Mouse (Mus musculus) liver, postnatal 0 days (tissue): Measurements from ENCODE around the gene Prr5l. TPM values are rescaled to one million over a fixed set of nuclear protein-coding genes. Genes with fewer than 3 reads are reported as not detected.

ENCODE experiments used
- ATAC-seq: fragments of 200-750 bp; cut with Nextera tagmentation; 2 replicates; pipeline ENCODE4 v1.8.0; 2017; ENCODE audit warnings: mild to moderate bottlenecking, moderate library complexity
- DNase-seq: peaks from one replicate; pipeline ENCODE4 v3.0.0-alpha.2; 2016
- H3K27ac ChIP-seq: fragments of 300-500 bp; sonication (generic); 2 replicates; pipeline ENCODE4 v1.5.1; 2014; ENCODE audit warnings: antibody characterized with exemption, moderate library complexity, mild to moderate bottlenecking, low read depth
- H3K27me3 ChIP-seq: fragments of 300-500 bp; sonication (generic); 2 replicates; pipeline ENCODE4 v1.6.1; 2014; ENCODE audit warnings: low read length, control low read depth, mixed read lengths; ENCODE audit not compliant: insufficient read depth
- H3K36me3 ChIP-seq: fragments of 300-500 bp; sonication (generic); replicated peaks from 2 replicates; pipeline ENCODE4 v1.6.1; 2014; ENCODE audit warnings: mild to moderate bottlenecking, control low read depth, low read length, moderate library complexity, mixed read lengths; ENCODE audit not compliant: insufficient read depth
- H3K4me1 ChIP-seq: fragments of 300-500 bp; sonication (generic); 2 replicates; pipeline ENCODE4 v1.6.1; 2014; ENCODE audit warnings: antibody characterized with exemption, mild to moderate bottlenecking, control low read depth; ENCODE audit not compliant: insufficient read depth
- H3K4me2 ChIP-seq: fragments of 300-500 bp; sonication (generic); 2 replicates; pipeline ENCODE4 v1.6.1; 2014; ENCODE audit warnings: low read depth, mild to moderate bottlenecking, low read length, moderate library complexity, mixed read lengths
- H3K4me3 ChIP-seq: fragments of 300-500 bp; sonication (generic); 2 replicates; pipeline ENCODE4 v1.5.1; 2014; ENCODE audit warnings: low read depth, low read length
- H3K9ac ChIP-seq: fragments of 300-500 bp; sonication (generic); replicated peaks from 2 replicates; pipeline ENCODE4 v1.6.1; 2014; ENCODE audit warnings: mild to moderate bottlenecking, moderate library complexity
- H3K9me3 ChIP-seq: fragments of 300-500 bp; sonication (generic); 2 replicates; pipeline ENCODE4 v1.6.1; 2016; ENCODE audit warnings: mild to moderate bottlenecking, control low read depth, low read length, mixed read lengths
- CTCF ChIP-seq: sonication (generic); IDR thresholded peaks from 2 replicates; pipeline ENCODE4 v1.5.1; 2016; ENCODE audit warnings: antibody characterized with exemption, low read depth
- EP300 ChIP-seq: IDR thresholded peaks from 2 replicates; pipeline ENCODE4 v1.6.1; 2016; ENCODE audit warnings: antibody characterized with exemption, low read depth, mild to moderate bottlenecking
- WGBS: fragments of 180-500 bp; shearing (Covaris S2); extraction: QIAGEN DNeasy Blood & Tissue Kit; methylation state at CpG from one replicate; pipeline ENCODE4 v1.1.7; 2014; ENCODE audit not compliant: insufficient replicate concordance; 5-methylcytosine and 5-hydroxymethylcytosine counted together
- polyA plus RNA-seq: library from polyadenylated mRNA; unstranded; fragments of >200 nt; fragmentation: Nextera tagmentation; extraction: Ambion mirVana; gene quantifications from 2 replicates; pipeline ENCODE4 v1.2.1, GENCODE M21; 2015

Gene Prr5l
- polyA plus RNA-seq, 1 experiment from 2014 or later, result 4.0 TPM

DNA sequence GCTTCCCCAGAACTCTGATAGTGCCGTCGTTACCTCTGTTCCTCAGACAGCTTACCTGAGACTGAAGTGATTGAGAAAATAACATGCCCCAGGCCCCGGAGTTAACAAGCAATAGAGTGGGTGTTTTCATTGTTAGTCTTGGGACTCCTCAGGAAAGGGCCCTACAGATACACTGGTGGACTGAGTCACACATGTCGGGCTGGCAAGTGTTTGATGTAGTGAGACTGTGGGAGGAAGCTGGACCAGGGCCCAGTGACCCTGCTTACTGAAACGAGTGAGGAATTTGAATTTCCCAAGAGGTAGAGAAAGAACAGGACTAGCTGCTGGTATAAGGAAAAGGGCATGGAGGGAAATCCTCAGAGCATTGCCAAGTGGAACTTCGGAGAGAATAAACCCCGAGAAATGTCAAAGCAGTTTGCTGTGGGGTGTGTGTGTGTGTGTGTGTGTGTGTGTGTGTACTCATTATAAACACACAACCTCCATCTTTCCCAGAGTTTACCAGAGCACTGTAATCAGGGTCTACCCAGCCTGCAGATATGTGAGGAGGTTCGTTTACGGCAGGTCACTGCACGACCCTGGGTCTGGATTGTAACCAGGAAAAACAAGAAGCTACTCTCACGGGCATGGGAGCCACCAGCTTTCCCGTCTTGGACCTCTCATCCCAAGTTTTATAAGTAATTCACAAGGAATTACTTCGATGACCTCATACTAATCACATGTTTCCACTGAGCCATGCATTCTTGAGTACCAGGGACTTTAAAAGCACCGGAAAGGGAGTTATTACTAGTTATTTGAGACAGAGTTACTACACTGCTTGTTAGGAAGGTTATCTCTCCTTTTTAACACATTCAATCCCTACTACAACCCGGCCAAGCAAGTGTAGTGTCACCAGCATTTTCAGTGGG lies 20.4 kb downstream of the Prr5l start:
- Histone ChIP-seq H3K36me3 (no peaks in the 10 kb centered on the region), H3K9me3 (no peaks in the 10 kb centered on the region), H3K4me2 (no peak overlapping the region), H3K27ac (no peak overlapping the region), H3K27me3 (no peaks in the 10 kb centered on the region), H3K4me1 (peaks cover 2% of the 10 kb centered on the region; the same call in 1 of the 2 replicates), H3K9ac (no peak overlapping the region), H3K4me3 (no peak overlapping the region)
- 64% methylated on average over 15 of the region's 15 CpGs for WGBS
- ATAC-seq, result no peak
- no peak for DNase-seq
- TF ChIP-seq CTCF (no peak), EP300 (no peak)

DNA sequence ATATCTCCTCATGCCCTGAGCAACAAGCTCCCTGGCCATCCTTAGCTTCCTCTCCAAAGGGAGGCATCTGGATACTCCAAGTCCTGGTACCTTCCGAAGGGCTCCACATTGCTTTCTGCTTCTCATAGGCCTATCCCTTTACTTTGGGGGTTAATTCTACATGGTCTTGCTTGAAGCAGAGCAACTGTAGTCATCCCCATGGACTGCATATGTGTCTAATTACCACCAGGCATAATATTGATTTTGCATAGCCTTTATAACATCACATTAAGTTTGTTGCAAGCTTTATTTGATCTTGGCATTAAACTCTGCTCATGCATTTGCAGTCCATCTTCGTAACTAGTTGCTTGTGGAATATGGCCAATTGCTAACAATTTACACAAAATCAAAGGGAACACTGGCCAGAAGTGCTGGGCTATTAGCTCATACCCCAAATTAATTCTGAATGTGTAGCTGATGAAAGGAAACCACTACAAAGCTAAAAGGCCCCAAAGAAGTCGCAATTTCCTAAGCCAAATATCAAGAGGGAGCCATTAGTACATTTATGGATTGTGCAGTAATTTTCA lies 21.8 kb downstream of the Prr5l start:
- Histone ChIP-seq H3K36me3 (no peaks in the 10 kb centered on the region), H3K27me3 (no peaks in the 10 kb centered on the region), H3K4me3 (no peak overlapping the region), H3K4me1 (peaks cover 2% of the 10 kb centered on the region; the same call in 1 of the 2 replicates), H3K9me3 (no peaks in the 10 kb centered on the region), H3K9ac (no peak overlapping the region), H3K4me2 (no peak overlapping the region), H3K27ac (no peak overlapping the region)
- no peak for TF ChIP-seq CTCF
- no peak for TF ChIP-seq EP300
- no peak for DNase-seq
- ATAC-seq, result no peak
- 74% methylated on average over 3 of the region's 3 CpGs for whole genome bisulfite sequencing

DNA sequence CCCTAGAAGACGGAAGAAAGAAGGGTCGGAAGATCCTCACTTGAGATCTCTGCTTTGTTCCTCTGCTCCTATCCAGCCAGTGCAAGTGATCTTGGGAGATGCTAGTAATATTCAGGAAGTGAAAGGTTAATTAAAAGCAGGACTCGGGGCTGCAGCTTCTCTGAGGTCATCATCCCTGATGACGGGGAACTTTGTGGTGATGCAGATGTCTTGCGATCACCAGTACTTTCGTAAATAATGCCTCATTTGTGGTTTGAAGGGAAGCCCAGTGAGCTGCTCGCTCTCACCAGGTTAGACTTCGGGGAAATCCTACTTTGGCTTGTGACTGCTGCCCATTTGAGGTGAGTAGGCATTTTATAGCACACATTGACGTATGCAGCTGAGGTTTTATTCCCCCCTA lies 26.7 kb downstream of the Prr5l start:
- Histone ChIP-seq H3K4me3 (no peak overlapping the region), H3K27ac (no peak overlapping the region), H3K36me3 (no peaks in the 10 kb centered on the region), H3K9ac (no peak overlapping the region), H3K9me3 (no peaks in the 10 kb centered on the region), H3K4me2 (no peak overlapping the region), H3K4me1 (no peaks in the 10 kb centered on the region; the same call in 1 of the 2 replicates), H3K27me3 (no peaks in the 10 kb centered on the region)
- no peak for TF ChIP-seq CTCF
- no peak for TF ChIP-seq EP300
- DNase-seq (no peak), ATAC-seq (no peak)
- WGBS, result 71% methylated on average over 9 of the region's 9 CpGs

DNA sequence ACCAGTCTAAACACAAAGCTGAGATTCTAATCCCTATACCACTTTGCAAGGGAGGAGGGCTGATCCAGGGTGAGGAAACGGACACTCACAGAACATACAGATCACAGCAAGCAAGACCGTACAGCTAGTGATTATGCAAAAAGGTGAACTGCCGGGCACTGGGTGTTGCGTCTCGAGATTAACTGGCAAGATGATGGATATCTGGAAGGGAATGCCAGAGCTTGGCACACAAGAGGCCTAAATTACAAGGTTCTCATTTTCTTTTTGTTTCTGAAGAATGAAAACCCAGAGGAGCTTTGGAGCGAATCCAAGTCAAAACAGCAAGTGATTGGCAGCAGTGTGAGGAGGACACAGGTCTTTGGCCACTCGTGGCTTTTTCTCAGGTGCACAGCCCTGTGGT lies 28.0 kb downstream of the Prr5l start:
- Histone ChIP-seq H3K4me3 (no peak overlapping the region), H3K4me1 (no peaks in the 10 kb centered on the region), H3K27me3 (no peaks in the 10 kb centered on the region), H3K9me3 (no peaks in the 10 kb centered on the region), H3K4me2 (no peak overlapping the region), H3K9ac (no peak overlapping the region), H3K27ac (no peak overlapping the region), H3K36me3 (no peaks in the 10 kb centered on the region)
- 72% methylated on average over 7 of the region's 7 CpGs for WGBS
- TF ChIP-seq EP300 (no peak), CTCF (no peak)
- DNase-seq (no peak), ATAC-seq (no peak)

DNA sequence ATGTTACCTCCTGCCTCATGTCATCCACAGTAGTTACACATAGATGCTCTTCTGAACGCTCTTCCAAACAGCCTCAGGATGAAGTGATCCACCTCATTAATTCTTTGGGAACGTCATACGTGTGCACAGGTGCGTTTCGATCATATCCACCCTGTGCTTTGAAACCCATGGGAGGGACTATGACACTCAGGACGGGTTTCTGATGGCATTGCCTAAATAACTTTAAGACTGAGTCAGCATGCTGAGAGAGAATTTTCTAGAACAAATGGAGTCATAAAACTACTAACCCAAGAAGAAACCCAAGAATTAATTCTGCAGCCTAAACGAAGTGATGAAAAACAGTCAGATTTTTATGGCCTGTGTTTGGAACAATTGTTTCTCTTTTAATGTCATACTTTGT lies 40.1 kb downstream of the Prr5l start:
- H3K9me3 ChIP-seq, result no peaks in the 10 kb centered on the region
- WGBS, result 82% methylated on average over 7 of the region's 7 CpGs
- no peaks in the 10 kb centered on the region for H3K4me1 ChIP-seq
- TF ChIP-seq EP300 (no peak), CTCF (no peak)
- no peaks in the 10 kb centered on the region for H3K36me3 ChIP-seq
- no peak for DNase-seq
- H3K4me2 ChIP-seq, result no peak overlapping the region
- no peak overlapping the region for H3K27ac ChIP-seq
- no peak overlapping the region for H3K9ac ChIP-seq
- no peaks in the 10 kb centered on the region for H3K27me3 ChIP-seq
- no peak for ATAC-seq
- H3K4me3 ChIP-seq, result no peak overlapping the region

DNA sequence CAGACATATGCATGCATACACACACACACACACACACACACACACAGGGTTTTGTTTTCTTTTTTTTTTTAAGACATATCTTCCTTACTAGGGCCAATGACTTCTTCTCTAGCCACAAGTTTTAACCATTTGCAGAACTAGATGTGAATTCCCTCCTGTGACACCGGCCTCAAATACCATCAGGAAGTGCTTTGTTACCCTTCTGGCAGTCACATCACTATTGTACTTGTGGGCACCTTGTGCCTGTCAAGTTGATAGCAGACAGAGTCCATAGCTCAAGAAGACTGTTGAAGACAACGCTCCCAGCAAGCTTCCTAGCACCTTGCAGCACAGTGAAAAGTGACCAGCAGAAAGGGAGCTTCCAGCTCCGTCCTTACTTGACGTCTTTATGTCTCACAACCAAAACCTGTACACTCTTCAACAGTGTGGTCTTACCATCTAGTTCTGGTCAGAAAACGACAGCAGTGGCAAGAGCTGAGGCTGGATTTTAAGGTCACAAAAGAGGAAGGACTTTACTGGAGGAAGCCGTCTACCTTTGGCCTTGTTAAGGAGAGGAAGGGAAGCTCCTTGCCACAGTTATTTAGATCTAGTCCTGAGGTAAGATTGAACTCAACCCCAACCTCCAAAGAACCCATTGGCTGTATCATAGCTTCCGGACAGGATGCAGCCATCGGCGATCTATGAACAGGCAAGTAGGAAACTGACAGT lies 47.9 kb downstream of the Prr5l start:
- no peak for TF ChIP-seq CTCF
- no peak for TF ChIP-seq EP300
- Histone ChIP-seq H3K36me3 (no peaks in the 10 kb centered on the region), H3K27me3 (no peaks in the 10 kb centered on the region), H3K4me3 (no peak overlapping the region), H3K27ac (no peak overlapping the region), H3K9ac (no peak overlapping the region), H3K4me2 (no peak overlapping the region), H3K9me3 (no peaks in the 10 kb centered on the region), H3K4me1 (no peaks in the 10 kb centered on the region; the same call in 1 of the 2 replicates)
- ATAC-seq, result no peak
- DNase-seq, result no peak
- WGBS, result 41% methylated on average over 9 of the region's 9 CpGs
